Mouse (Mus musculus): ENCODE measurements around the gene Ss18l2.

Ss18l2 gene

DNA sequence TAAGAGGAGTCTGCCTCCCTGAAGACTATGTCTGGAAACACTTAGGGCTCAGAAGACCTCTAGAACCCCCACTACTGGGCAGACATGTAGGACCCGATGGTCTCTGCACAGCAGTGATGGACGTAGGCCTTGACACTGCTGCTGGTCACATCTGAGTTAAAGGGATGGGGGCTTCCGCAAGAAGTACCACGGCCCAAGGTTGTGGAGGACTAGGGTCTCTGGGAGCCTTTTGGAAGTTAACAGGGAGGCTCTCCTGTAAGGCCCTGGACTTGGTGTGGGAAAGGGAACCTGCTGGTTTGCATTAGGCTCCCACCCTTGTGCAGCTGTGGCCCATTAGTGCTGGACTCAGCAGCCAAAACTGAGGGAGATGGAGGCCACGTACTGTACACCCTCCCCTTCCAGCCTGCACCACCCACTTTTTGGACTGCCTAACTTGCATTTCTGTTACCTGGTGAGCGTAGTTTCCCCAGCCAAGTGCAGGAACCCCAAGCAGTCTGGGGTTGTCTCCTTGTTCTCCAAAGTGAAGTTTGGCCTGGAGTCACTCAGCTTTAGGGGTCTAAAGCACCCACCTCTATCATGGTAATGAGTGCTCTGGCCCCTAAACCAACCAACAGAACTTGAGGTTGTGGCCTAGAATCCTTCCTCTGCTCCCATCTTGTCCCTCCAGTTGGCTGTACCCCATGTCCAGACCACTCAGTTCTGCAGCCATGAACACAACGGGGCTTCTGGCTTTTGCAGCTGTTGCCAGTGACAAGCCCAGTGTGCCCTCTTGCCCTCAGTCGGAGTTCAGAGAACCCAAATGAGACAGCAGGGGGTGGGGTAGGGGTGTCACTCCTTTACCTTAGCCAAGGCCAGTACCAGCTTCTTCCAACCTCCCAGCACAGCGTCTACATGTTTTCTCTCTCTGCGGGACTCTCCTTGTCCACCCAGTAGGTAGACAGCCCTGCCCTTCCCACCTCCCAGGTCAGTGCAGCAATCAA lies 48.0 kb downstream of the Ss18l2 start:
- DNase-seq (ENCODE audit: low read depth, low spot score) = no peak

DNA sequence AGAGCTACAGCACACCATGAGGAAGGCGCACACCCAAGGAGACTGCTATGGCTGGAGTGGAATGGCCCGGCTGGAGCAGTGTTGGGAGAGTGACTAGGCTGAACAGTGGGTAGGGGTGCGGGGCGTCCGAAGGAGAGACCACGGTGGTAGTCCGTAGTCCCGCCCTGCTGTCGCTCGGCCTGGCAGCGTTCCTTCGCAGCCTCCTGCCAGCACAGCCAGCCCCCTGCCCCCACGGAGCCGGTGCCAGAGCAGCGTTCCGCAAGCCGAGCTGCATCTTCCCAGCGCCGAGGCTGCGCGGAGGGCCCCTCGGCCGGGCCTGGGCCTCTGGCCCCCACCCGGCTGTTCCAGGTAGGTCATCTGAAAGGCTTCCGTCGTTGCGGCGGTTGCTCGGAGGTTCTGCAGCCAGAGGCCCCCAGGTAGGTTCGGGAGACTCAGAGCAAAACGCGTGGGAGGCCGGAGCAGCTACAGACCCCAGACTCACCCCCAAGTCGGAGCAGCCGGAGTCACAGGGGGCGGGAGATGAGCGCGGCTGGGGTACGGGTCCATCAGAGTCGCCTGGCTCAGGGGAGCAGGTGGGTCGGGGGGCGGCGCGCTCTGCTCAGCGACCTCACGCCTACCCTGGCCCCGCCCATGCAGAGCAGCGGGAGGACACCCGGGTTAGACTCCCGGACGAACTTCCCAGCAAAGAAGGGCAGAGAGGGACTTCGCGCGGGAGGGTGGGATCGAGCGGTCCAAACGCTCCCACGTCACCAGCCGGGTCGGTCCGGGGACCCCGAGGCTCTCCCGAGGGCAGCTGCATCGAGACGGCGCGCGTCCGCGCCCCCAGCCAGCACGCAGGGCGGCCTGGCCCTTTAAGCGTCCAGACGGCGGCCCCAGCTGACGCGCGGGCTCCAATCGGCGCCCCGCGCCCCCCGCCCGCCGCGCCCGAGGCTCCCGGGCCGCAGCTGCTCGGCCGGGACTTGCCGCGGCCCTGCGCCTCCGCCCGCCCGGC lies 49.3 kb downstream of the Ss18l2 start, which contains the start of gene Zfp651:
Zfp651 (plus strand) TSS at position 240 of the 991 bp plus-strand sequence.
- DNase-seq (ENCODE audit: low read depth, low spot score) = peak; percentile 42

DNA sequence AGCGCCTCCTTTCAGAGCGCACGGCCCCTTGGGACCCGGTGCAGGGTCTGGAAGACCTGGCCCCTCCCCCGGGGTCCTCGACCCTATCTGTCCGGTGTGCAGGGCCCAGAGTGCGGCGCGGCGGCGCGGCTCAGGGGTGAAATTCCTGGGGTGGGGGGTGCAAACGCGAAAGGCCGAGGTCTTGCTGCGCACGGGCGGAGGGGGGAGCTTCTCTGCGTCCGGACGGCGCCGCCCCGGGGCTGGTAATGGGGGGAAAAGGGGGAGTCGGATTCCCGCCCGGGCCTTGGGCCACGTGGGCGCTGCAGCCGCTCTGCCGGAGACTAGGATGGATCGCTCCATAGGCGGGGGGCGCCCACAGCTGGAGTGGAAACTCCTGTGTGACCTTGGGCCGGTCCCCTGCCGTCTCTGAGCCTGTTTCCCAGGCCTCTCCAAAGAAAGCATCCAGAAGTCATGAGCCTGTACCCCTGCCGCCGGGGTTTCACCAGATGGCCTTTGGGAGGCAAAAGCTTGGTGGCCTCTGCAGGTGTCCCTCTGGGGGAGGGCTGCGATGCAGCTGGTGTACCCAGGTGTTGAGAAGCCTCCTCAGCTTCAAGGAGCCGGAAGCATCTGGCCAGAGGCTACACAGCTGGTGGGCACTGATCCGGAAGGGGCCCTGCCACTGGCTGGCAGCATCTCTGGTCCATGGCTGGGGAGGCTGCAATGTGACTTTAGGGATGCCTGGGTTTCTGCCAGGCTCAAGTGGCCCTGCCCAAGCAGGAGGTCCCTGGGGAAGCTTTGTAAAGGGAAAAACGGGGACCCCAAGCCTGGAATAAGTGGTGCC lies 50.4 kb downstream of the Ss18l2 start:
- no peak for DNase-seq (ENCODE audit: low read depth, low spot score)

DNA sequence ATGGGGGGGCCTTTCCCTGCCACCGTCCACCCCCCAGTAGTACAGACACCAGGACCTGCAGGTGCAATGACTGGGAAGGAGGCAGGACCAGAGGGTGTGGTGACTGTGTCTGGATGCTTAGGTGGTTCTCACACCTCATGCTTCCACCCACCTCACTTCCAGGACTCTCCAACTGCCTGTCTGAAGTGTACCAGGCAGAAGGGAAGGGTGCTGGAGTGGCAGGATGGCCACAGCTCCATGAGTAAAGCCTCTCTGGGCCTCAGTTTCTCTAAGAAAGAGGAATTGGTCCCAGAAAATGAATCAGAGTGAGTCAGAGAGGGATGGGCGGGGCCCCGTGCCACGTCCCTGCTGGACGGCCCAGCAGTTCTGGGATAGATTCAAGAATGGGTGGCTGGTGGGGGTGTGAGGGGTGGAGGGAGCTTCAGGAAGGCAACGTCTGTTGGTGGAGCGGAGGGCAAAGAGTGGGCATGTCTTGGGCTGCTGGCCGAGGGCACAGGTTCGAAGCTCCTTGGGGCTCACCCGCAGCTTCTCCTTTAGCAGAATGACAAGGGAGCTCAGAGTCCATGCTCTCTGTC lies 51.0 kb downstream of the Ss18l2 start:
- DNase-seq (ENCODE audit: low read depth, low spot score) = no peak

DNA sequence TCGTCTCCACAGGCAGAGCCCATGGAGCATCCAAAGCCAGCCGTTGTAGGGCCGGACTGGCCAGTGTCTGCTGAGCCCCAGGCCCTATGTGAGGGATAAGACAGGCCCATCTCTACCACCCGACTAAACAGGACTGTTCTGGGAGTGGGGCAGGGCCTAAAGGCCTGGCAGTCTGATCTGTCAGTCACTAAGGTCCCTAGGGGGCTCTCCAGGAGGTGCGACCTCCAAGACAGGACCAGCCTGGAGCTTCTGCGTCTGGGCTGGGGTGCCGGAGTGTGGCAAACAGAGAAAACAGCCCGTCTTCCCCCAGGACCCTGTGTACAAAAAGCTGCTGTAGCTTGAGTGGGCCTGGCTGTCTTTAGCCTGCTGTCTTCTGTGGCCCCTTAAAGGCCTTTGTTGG lies 51.7 kb downstream of the Ss18l2 start:
- DNase-seq (ENCODE audit: low read depth, low spot score) = no peak

DNA sequence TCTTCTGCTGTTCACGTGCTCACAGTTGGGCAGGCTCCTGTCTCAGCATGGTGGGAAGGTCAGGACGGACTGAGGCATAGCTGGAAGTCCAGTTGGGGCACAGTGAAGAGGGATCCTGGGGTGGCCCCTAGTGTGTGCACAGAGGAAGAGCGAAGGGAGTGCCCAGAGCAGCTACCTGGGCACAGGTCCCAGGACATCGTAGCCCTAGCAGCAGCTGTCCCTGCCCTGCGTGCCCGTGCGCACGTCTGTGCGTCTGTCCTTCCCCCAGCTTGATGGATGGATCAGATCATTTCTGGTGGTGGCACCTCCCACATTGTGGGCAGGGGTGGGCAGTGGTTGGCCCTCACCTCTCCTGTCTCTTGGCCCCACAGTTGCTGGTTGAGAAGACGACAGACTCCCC lies 52.1 kb downstream of the Ss18l2 start:
- DNase-seq (ENCODE audit: low read depth, low spot score) = no peak

DNA sequence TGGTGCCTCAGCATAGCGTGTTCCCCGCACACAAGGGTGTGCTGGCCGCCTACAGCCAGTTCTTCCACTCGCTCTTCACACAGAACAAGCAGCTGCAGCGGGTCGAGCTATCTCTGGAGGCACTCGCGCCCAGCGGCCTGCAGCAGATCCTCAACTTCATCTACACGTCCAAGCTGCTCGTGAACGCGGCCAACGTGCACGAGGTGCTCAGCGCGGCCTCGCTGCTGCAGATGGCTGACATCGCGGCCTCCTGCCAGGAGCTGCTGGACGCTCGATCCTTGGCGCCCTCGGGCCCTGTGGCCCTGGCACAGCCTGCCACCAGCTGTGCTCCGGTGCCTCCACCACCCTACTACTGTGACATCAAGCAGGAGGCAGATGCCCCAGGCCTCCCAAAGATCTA lies 52.6 kb downstream of the Ss18l2 start:
- DNase-seq (ENCODE audit: low read depth, low spot score) = no peak
